Mouse (Mus musculus) cerebellum, postnatal 25 days (tissue): ENCODE measurements around the gene Nsun7.
"Not testable (repeated sequence)": the region's sequence is repeated elsewhere in the genome, so short reads cannot be mapped to it uniquely, and the experiment has no call there.

ENCODE experiments used
- DNase-seq, 2 experiments: peaks; one replicate each; pipeline ENCODE4 v3.0.0; 2021; ENCODE audit warnings: mixed read lengths in 2 of 2

Nsun7 gene

DNA sequence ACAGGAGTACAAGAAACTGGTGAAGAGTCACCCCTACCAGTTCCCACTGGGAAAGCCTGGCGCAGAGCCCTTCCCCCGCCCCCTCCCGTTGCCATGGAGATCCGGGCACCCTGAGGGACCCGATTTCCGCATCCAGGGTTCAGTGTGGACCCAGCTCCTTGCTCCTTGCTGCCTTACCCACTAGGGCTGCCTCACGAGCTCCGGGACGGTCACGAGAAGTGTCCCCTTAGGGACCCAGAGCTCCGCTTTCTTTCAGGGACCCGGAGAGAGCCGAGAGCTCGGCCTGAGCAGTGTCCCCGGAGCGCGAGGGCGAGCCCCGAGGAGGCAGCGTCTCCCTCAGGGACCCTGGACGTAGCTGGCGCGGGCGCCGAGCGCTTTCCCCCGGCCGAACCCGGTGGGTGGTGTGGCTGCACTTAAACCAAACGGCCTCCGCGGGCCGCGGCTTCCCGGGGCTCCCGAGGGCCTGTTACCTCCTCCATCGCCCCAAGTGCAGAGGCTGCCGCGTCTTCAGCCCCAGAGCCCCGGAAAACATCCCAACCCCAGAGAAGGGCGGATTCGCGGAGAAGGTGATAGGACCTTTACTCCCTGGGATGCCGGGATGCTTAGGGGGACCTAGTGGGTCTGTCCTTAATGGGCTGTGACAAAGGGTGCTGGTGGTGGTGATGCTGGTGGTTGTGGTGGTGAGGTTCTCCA lies at the start of gene Nsun7:
TSS of gene Nsun7 (plus strand) at position 142 of the 693 bp plus-strand sequence.
- peak; percentile 66 to 80 for DNase-seq

DNA sequence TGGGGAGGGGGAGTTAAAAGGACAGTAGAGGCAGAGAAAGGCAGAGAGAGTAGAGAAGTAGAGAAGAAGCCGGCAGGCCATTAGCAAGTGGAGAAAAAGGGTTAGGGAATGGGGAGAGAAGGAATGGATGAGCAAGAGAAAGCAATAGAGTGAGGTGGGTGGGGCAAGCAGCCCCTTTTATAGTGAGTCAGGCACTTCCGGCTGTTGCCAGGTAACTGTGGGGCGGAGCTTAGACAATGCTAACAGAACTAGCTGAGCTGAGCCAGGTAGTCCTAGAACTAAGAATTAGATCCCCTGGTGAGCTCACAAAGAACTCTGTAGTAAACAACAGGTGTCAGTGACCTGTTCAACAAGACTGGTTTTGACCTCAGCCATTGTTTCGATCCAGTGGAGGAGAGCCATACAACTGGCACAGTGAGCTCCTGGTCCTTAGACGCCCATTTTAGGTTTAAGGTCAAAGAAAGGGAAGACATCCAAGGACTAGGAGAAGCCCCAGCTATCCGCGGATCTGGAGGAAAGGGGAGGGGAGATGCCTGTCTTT lies 45.2 kb upstream of the Nsun7 start:
- no peak for DNase-seq

DNA sequence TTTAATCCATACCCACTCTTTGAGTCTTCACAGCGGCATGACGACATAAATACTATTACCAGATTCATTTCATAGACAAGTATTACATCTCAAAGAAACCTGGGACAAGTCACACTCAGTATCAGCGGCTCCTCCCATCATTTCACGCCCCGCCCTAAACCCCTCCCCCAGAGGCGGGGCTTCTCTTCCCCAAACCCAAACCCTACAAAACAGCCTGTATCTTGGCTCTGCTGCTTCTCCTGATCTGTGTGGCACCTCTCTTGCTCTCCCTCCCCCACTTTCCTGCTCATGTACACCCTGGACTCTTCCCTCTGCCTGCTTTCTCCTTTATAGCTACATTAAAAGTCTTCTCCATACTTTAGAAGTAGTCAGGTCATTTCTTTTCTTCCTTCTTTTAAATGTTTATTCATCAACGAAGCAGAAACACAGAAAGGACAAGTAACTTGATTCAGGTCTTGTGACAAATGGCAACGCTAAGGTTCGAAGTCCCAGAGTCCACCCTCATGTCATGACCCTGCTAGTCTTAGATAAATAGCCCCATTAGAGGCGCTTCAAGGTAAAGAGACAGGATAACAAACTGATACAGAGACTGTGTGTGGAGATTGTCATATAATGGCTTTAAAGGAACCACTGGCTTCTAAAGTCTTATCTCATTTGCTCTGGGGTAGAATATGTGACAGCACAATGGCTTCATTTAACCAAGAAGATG lies 44.0 kb upstream of the Nsun7 start:
- DNase-seq = no peak

DNA sequence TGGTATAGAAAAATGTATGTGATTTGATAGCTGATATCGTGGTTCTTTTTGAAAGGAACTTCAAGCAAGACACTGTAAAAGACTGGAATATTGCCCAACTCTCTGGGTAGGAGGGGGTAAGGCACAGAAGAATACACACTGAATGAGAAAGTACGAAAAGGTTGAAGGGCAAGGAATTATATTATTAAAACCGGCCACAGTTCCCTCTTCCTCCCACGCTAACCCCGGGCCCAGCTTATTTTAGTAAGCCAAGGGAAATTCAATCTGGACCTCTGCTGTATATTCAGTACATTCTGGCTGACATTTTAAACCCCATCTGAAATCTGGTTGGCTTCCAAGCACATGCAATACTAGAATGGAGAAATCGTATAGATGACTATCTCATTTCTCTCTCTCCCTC lies 40.0 kb upstream of the Nsun7 start:
- DNase-seq = no peak

DNA sequence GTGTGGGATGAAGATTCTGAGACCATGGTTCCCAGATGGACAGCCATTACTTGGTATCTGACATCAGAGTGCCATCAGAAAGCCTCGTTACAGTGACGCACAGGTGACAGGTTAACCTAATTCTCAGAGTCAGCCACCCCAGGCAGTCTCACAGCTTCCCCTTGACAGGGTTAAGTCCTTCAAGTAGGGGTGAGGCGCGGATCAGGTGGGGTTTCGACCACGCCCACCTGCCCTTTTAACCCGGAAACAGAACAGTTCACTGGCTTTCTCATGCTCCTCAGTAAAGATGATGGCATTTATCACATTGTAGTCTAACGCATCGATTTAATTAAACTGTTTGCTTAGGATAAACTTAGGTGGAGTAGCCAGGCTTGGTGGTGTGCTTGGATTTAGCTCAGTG lies 39.1 kb upstream of the Nsun7 start:
- DNase-seq = no peak

DNA sequence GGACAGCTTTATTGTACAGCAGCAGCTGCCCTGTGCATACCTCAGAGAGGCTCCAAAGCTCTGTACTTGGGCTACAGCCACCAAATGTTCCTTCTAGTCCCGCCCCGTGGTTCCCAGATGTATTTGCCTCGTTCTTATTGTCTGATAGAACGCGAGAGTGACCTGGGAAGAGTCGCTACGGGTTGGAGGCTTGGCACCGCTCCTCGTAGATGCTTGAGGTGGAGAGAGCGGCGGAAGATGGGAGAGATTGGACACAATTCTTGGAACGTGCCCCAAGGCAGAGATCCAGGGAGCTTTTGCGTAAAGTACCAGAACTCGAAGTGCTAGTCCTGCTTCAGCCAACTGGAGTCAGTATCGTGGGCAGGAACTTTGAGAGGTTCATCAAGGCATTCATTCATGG lies 36.8 kb upstream of the Nsun7 start:
- no peak for DNase-seq

DNA sequence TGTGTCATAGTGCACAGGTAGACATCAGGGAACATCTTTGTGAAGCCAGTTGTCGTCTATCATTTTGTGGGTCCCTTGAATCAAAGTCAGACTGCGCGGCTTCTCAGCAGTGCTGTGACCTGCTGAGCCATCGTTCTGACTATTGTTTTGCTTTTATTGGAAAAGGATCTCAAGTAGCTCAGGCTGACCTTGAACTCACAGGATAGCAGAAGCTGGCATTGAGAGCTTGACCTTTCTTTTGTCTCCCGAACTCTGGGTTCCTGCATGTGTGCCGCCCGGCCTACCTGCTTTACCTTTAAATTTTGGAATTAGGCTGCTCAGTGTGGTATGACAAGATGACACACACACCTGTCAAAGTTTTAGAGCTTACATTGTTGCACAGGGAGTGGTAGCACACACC lies 33.2 kb upstream of the Nsun7 start:
- DNase-seq = no peak

DNA sequence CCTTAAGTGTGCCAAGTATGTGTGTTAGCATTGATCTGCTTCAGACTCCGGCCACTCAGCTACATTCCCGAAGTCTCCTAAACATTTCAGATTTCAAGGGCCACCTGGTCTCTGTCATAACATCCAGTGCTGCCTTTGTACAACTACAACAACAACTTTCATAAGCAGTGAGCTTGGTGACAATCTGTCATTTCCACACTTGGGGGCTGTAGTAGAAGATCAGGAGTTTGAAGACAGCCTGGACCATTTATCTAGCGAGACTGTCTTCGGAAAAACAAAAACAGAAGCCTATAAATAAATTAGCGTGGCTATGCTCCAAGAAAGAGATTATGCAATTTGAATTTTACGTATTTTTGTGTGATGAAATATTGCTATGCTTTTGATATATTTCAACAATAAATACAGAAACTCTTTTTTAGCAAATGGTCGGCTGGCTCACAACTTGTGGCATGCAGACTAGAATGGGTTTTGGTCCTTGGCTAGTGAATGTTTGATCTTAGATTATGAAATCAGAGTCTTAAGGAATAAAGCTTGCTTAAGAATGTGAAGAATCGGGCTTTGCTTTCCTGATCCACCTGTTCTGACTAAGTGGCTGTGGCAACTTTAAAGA lies 27.9 kb upstream of the Nsun7 start:
- DNase-seq = no peak

DNA sequence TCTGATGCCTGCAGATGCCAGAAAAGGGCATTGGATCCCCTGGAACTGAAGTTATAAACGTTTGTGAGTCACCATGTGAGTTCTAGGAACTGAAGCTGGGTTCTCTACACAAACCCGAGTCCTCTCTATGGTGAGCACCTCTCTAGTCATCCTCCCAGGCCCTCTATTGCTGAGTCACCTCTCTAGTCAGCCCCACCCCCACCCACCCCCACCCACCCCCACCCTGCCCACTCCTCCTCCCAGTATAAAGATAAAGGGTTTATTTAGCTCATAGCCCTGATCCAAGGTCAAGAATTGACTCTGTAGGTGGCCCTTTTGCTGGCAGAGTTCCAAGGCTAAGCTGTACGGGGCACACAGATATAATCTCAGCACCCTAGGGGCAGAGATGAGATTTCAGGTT lies 27.2 kb upstream of the Nsun7 start:
- DNase-seq = no peak

DNA sequence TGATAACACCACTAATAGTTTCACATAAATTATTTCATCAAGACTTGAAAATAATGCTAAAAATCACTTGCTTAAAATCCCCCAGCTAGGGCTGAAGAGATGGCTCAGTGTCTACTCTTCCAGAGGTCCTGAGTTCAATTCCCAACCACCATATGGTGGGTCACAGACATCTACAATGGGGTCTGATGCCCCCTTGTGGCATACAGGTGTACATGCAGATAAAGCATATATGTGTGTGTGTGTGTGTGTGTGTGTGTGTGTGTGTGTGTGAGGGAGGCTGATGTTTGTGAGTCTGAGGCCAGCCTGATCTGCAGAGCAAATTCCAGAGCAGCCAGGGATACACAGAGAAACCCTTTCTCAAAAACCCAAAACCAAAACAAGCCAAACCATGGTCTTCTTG lies 17.8 kb upstream of the Nsun7 start:
- no peak for DNase-seq

DNA sequence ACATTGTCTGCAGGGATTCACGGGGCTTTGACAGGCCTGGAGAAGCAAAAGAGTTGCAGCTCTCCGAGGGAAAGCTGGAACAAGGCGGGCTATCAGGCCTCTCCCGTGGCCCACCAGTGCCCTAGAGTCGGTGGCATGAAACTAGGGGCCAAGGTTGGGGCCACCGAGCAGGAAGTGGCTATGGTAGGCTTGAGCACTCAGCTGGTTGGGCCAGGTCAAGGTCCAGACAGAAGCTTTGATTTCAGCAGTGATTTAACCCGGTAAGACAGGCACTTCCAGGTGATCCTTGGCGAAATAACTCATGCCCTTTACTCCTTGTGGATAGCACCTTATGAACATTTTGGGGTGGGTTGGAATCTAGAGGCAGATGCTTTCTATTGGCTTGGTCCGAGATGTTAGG lies 16.2 kb upstream of the Nsun7 start:
- no peak for DNase-seq

DNA sequence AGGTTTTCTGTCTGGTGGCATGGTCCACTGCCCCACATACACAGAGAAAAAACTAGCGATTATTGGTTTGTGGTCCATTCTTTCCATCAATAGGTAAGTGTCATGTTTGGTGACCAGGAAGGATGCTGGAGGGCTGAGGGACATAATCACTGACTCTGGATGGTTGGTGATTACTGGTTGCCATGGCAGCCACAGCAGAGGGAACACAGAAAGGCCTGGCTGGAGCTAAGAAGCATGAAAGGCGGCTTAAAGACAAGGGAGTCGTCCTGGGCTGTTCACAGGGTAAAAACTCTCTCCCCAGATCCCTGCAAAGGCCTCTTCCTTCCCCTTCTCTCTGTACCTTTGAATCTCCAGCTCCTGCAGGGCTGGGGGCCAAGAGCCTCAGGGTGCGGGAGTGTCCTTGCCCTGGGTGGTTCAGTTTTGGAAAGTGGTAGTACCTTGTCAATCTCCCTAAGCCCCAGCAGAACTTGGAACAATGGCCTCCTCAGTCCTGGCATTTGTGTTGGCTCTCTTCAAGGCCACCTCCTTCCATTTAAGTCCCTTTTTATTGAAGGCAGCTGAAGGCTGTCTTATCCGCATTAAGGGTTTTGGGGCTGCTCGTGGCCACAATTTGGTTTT lies 15.5 kb upstream of the Nsun7 start:
- DNase-seq = no peak

DNA sequence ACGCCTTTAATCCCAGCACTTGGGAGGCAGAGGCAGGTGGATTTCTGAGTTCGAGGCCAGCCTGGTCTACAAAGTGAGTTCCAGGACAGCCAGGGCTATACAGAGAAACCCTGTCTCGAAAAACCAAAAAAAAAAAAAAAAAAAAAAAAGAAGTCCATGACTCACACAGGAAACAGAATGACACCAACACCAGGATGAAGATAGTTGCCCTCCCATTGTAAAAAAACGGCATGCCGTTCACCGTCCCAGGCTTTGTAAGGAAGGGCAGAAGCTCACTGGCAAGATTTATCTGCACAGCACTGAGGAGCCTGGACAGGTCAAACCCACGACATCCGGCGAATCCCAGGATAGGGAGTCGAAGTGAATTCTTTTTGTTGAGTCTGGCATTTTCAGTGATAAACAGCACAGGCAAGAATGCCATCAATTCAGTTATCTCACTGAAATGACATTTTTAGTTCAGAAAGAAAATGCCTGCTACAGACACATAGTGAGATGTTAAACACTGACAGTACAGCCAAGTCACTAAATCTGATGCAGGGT lies 13.7 kb upstream of the Nsun7 start:
- DNase-seq = no peak

DNA sequence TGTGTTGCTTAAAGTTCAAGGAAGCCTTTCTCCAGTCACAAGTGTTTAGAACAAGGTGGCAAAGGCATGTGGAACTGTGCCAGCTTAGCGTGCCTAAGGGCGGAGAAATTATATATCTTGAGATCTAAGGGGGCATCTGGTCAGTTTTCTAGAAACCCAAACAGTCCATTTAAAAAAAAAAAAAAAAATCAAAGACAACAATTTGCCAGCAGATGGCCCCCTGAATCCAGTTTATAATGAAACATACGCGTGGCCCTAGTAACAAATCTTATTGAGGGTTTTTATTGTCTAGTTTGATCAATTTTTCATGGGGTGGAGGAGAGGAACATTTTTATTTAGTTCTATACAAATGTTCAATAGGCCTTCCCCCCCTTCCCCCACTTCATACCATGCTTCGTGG lies 6.5 kb upstream of the Nsun7 start:
- DNase-seq = peak in 1 of 2 experiments; percentile 5

DNA sequence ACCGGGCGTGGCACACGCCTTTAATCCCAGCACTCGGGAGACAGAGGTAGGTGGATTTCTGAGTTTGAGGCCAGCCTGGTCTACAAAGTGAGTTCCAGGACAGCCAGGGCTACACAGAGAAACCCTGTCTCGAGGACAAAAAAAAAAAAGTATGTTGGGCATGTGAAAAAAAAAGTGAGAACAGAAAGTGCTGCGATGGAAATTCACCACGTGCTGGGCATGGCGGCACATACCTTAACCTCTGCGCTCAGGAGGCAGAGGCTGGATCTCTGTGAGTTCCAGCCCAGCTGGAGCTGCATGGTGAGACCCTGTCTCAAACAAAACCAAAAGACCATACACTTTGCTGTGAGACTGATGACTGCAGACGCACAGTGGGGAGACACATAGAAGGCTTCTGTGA lies 4.7 kb upstream of the Nsun7 start:
- DNase-seq = no peak

DNA sequence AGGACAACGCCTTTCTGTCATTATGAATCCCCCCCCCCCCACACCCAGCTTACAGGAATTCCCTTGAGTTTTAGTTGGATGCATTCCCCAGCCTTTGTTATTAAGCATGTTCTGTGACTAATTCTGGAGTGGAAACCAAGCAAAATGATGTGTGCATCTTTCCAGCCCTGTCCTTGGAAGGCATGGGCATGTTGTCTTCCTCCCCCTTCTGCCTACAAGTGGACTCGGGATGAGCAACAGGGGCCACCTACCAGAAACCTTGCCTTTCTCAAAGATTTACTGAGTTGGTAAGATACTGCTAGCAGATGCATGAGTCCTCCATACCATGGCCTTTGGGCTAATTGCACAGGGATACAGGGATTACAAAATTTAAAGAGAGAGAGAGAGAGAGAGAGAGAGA lies 697 bp upstream of the Nsun7 start:
- DNase-seq = no peak

DNA sequence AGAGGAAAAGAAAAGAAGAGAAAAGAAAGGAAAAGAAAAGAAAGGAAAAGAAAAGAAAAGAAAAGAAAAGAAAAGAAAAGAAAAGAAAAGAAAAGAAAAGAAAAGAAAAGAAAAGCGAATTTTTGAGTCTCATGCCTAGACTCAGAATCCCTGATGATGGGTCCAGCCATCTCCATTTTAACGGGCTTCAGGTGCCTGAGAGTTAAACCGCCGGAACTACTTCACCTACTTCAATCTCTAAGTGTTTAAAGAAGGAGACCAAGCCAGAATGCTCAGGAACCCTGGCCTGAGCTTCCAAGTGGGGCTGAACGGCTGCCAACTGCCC lies 304 bp upstream of the Nsun7 start:
- not testable (repeated sequence) for DNase-seq

DNA sequence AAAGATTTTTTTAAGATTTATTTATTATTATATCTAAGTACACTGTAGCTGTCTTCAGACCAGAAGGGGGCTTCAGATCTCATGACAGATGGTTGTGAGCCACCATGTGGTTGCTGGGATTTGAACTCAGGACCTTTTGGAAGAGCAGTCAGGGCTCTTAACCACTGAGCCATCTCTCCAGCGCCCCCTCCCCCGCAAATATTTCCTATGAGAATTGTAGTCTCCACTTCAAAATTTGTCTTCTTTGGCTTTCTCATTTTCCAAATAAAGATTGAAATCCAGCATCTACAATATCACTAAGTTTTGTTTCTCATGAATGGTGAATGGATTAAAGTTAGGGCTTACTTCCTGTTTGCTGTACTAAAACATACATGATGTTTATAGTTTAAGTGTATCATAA lies 2.8 kb downstream of the Nsun7 start:
- no peak for DNase-seq

DNA sequence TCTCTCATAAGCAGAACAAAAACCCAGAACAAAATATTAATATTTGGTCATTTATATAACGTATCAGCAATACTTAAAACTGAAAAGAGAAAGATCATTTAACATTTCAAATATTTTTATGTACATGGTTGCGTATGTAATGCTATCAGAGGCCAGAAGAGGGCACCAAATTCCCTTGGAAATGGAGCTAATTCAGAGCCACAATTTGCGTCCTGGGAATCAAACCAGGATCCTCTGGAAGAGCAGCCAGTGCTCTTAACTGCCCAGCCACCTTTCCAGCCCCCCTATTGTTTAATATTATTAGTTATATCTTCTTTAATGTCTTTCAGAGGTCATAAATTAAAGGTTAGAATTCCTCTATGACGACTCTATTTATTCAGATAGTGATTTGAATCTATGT lies 3.7 kb downstream of the Nsun7 start:
- peak in 1 of 2 experiments; percentile 60 for DNase-seq

DNA sequence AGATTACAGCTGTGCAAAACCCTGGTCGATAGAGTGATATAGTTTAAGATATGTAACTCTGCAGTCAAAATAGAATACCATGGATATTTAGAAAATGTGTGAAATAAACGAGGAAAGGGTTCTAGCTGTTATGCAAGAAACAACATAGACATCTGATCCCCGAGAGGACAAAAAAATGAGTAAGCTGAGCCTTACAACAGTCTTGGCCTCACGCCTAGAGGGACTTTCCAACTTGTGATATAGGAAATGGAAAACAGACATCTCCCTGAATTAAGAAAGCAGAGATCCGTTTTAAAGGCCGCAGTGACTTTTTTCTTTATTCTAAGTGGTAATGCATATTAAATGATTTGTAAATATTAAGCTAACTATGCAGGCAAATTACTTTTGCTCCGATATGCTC lies 9.9 kb downstream of the Nsun7 start:
- no peak for DNase-seq

DNA sequence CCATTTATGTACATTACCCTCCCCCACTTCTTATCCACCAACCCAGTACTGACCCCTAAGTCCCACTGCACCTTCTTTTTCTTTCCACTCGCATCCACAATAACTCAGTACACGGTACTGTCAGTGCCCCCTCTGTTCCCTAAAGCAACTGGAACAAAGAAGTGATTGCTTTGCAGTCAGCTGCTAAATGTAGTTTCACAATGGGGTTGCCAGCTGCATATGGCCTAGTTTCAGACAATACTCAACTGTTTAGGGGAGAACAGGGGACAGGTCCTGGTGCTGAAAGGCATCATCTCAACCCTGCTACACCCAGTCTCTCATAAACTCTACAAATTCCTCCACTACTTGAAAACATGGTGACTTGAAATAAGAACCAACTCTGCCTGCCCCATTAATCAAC lies 11.4 kb downstream of the Nsun7 start:
- DNase-seq = no peak

DNA sequence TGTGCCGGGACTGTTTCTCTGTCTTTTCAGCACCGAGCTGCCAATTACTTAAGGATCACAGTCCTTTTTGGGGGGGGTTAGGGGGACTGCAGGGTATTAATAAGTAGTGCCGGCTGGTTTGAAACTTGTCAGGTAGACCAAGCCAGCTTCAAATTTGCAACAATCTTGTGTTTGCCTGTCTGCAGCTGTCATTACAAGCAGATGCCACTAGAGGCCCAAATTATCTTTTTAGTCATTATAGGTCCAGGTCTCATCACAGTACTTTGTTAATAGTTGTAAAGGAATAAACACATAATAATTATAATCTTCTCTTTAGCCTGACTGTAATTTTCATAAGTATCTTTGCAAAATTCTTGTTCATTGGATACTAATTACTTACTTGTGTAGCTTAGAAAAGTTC lies 14.7 kb downstream of the Nsun7 start:
- no peak for DNase-seq

DNA sequence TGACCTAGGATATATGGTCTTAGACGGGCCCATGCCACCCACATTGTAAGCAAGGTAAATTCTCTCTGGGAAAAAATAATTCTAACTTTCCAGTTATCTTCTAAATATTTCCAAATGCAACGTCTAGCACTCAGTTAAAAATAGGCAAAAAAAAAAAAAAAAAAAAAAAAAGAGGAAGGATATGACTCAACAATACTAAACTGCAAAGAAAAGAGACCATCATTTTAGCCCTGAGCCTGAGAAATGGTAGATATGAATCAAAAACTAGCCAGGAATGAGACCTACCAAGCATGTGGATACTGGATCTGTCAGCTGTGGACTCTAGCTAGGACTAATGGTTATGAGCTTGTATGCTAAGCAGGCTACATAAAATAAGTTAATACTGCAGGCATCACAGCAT lies 20.0 kb downstream of the Nsun7 start:
- DNase-seq = no peak

DNA sequence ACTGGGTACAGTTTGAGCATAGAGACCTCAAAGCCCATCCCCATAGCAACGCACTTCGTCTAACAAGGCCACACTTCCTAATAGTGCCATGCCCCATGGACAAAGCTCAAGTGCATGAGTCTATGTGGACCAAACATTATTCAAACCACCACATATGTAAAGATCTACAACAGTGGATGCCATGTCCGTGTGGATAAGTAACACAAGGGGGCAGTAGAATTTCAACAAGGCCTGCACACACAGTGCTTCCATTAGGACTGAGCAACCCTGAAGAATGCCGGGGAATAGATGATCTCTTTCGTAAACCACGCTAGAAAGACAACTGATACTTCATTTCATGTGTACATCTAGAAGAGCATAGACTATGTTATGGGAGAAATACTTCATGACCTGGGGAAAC lies 21.0 kb downstream of the Nsun7 start:
- no peak for DNase-seq
